Mouse (Mus musculus): ENCODE measurements around the gene Capza1. TPM values are rescaled to one million over a fixed set of nuclear protein-coding genes. Genes with fewer than 3 reads are reported as not detected.

Capza1 gene
- polyA plus RNA-seq, 1 experiment = 9.4 TPM

DNA sequence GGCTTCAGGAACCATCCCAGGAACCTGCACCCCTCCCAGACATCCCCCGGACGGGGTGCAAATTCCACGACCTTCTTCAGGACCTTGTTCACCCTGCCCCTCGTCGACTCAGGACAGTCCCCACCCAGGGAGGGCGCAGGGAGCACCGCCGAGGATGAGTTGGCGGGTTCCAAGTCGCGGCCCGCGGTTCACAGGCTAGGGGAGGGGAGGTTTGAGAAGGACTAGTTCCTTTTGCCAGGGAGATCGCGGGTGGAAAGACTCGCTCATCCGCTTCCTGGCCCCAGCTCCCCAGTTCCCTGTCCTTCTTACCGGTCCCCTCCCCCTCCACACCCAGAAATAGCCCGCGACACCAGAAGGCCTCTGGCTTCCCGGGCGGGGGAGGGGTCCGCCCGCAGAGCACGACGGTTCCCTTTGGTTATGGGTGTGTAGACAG is 82.8 kb downstream of the Capza1 start, which contains the start of gene Fam19a3:
Gene Fam19a3, minus strand, starts transcription at position 370 of the 433 bp plus-strand sequence.
- TF ChIP-seq GATA1 (IDR thresholded peaks at IDR 0.05; ENCODE audit: borderline replicate concordance, low read length) = no peak
- Histone ChIP-seq H3K9me3 (no peaks in the 10 kb centered on the region), H3K4me1 (peaks cover 69% of the 10 kb centered on the region), H3K4me3 (replicated peaks) (peak within 1 kb of the TSS; percentile 91), H3K36me3 (replicated peaks; ENCODE audit: low read length) (no peaks in the 10 kb centered on the region), H3K27me3 (replicated peaks) (peaks cover 78% of the 10 kb centered on the region)

DNA sequence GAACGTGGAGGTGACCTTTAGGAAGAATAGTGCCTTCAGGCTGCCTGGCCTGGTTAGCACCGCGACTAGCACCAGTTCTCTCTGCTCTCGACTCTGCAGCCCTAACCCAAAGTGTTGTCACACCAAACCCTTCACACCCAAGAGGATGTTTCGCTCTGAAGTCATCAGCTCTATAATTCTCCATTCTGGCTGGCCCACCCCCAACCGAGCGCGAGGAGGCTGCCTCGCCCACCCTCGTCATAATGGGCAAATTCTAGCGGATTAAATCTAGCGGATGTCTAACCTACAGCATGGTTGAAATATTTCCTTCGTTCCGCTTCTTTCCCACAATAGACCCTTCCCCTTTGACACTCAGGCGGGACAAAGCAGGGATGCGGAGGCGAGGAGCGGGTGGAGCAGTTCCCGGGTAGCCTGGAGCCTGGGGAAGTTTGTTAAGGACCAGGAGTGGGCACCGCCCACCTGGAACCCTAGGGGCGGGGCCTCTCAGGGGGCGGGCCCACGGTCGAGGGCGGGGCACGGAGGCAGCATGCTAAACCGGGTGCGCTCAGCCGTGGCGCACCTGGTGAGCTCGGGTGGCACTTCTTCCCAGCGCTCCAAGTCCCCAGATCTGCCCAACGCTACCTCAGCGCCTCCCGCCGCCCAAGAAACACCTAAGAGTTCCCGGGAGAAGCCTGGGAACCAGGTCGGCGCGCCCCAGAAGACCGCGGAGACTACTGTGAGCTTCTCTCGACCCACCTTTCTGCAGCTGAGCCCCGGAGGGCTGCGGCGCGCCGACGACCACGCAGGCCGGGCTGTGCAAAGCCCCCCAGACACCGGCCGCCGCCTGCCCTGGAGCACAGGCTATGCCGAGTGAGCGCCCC is 83.5 kb downstream of the Capza1 start, which contains the start of gene Ppm1j:
Gene Ppm1j, plus strand, starts transcription at position 496 of the 860 bp plus-strand sequence.
- Histone ChIP-seq H3K9me3 (no peaks in the 10 kb centered on the region), H3K4me1 (peaks cover 75% of the 10 kb centered on the region), H3K36me3 (replicated peaks; ENCODE audit: low read length) (no peaks in the 10 kb centered on the region), H3K27me3 (replicated peaks) (peaks cover 84% of the 10 kb centered on the region), H3K4me3 (replicated peaks) (peak within 1 kb of the TSS; percentile 91)
- TF ChIP-seq FLI1 (IDR thresholded peaks at IDR 0.05; ENCODE audit: low read length) (no peak), GATA1 (IDR thresholded peaks at IDR 0.05; ENCODE audit: borderline replicate concordance, low read length) (no peak)

DNA sequence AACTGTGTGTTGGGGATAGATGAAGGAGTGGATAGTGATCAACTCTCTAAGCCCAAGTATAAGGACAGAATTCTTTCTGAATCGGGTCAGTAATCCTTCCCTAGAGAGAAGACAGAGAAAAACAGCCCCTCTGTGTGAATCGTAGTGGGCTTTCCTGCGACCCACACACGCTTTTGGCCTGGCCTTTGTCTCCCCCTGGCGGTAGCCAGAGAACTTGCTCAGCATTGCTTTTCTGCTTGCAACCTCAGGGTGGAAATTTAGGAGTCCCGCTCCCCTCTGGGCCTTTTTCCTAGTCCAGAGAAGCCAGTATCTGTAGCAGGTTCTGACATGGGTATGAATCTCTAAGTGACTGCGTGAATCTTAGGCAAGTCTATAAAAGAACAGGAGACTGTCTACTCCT is 84.4 kb downstream of the Capza1 start:
- Histone ChIP-seq H3K36me3 (replicated peaks; ENCODE audit: low read length) (no peaks in the 10 kb centered on the region), H3K27me3 (replicated peaks) (peaks cover 85% of the 10 kb centered on the region), H3K9me3 (no peaks in the 10 kb centered on the region), H3K4me3 (replicated peaks) (no peak overlapping the region), H3K4me1 (peaks cover 74% of the 10 kb centered on the region)
- TF ChIP-seq GATA1 (IDR thresholded peaks at IDR 0.05; ENCODE audit: borderline replicate concordance, low read length) = no peak

DNA sequence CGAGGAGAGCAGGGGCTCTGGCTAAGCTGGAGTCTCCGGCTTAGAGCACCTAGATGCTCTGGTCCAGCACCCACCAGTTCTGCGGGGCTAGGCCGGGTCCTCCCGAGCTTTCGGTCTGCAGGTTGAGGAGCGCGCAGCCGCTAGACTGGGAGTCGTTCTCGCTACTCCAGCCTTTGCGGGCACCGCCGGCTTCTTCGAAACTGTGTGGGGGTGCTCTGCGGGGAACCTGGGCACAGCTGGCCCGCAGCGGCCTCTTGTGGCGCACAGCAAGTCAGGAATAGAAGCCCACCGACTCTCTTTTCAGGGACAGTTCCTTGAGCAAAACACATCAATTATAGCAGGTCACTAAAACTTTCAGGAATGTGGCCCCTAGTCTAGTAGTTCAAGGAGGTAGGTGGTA is 87.0 kb downstream of the Capza1 start:
- H3K9me3 ChIP-seq = no peaks in the 10 kb centered on the region
- peaks cover 88% of the 10 kb centered on the region for H3K27me3 ChIP-seq (replicated peaks)
- H3K36me3 ChIP-seq (replicated peaks; ENCODE audit: low read length) = no peaks in the 10 kb centered on the region
- peak overlapping the region; percentile 83 for H3K4me3 ChIP-seq (replicated peaks)
- no peak for TF ChIP-seq GATA1 (IDR thresholded peaks at IDR 0.05; ENCODE audit: borderline replicate concordance, low read length)
- TF ChIP-seq FLI1 (IDR thresholded peaks at IDR 0.05; ENCODE audit: low read length) = no peak
- H3K4me1 ChIP-seq = peaks cover 54% of the 10 kb centered on the region

DNA sequence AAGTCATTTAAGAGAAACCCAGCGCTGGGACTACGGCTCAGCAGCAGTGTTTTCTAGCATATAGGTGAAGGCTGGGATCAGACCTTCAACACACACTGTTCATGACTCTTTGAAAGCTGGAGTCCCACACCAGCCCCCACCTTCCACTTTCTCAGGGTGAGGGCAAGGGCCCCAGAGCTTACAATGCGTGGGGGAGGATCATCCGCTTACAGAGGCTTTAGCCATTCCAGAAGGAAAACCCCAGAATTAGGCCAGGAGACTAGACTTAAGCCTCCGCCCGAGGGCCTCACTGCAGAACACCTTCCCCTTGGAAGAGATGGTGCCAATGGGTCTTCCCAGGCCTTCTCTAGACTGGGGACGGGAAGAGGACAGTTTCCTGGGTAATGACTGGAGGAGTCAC is 91.0 kb downstream of the Capza1 start:
- H3K4me3 ChIP-seq (replicated peaks) = no peak overlapping the region

More for the DNA sequence above, 91.0 kb downstream of the Capza1 start:
- Histone ChIP-seq H3K36me3 (replicated peaks; ENCODE audit: low read length) (no peaks in the 10 kb centered on the region), H3K4me1 (peaks cover 36% of the 10 kb centered on the region), H3K27me3 (replicated peaks) (peaks cover 66% of the 10 kb centered on the region), H3K9me3 (no peaks in the 10 kb centered on the region)
- TF ChIP-seq FLI1 (IDR thresholded peaks at IDR 0.05; ENCODE audit: low read length) (no peak), GATA1 (IDR thresholded peaks at IDR 0.05; ENCODE audit: borderline replicate concordance, low read length) (no peak)

Other genes with a start within 250 kb of the Capza1 start
- gene Slc16a1, start 225.8 kb downstream of the Capza1 start, polyA plus RNA-seq (2012; ENCODE audit: insufficient read depth, low replicate concordance) = 3.9 and 8.0 TPM in 2 replicates
- gene Ppm1j, start 83.4 kb downstream of the Capza1 start, polyA plus RNA-seq (2012; ENCODE audit: insufficient read depth, low replicate concordance) = 2.1 and 6.0 TPM in 2 replicates
- not detected in 2 replicates for gene Fam19a3, start 82.7 kb downstream of the Capza1 start, polyA plus RNA-seq (2012; ENCODE audit: insufficient read depth, low replicate concordance)
- 103 and 229 TPM in 2 replicates for gene Rhoc, start 76.1 kb downstream of the Capza1 start, polyA plus RNA-seq (2012; ENCODE audit: insufficient read depth, low replicate concordance)
- gene Mov10, start 45.9 kb downstream of the Capza1 start, polyA plus RNA-seq (2012; ENCODE audit: insufficient read depth, low replicate concordance) = 38.5 and 66.3 TPM in 2 replicates
- 3.0 and 4.4 TPM in 2 replicates for gene St7l, start 500 bp downstream of the Capza1 start, polyA plus RNA-seq (2012; ENCODE audit: insufficient read depth, low replicate concordance)
- gene Wnt2b, start 97.4 kb upstream of the Capza1 start, polyA plus RNA-seq (2012; ENCODE audit: insufficient read depth, low replicate concordance) = not detected in 2 replicates
- 2.2 TPM in 1 of 2 replicates, not detected in the other for gene Cttnbp2nl, start 188.6 kb upstream of the Capza1 start, polyA plus RNA-seq (2012; ENCODE audit: insufficient read depth, low replicate concordance)
- gene 4930564D02Rik, start 202.3 kb upstream of the Capza1 start, polyA plus RNA-seq (2012; ENCODE audit: insufficient read depth, low replicate concordance) = not detected in 2 replicates